Mouse (Mus musculus): ENCODE results near the gene Fkbp7. TPM values are rescaled to one million over a fixed set of nuclear protein-coding genes. Genes with fewer than 3 reads are reported as not detected.

The Fkbp7 gene
- polyA plus RNA-seq (2014; fragmentation: Illumina TruSeq; extraction: RNeasy Lipid Tissue Mini Kit (QIAGEN cat#74804); ENCODE audit: low read depth, low replicate concordance) = 49.3 TPM

DNA sequence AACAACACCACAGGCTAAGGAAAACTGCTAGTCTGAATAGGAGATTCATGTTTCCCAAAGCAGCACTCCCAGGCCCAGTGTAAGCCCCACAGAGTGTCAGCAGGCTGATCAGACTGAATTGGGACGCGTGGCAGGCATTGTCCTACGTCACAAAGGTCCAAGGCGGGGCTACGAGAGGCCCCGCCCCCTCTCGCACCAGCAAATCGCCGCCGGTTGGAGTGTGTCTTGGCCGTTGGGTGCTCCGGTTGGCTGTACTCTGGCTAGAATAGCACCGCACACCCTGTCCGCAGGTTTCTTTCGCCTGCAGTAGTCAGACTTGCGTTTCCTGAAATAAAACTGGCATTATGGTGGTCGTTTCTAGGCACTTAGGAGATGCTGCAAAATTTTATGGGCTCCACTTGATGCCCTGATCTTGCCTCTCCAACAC lies at the start of gene Fkbp7:
Gene Fkbp7 (minus strand): TSS at position 151 of the 427 bp plus-strand sequence.

GRCm38 (mm10) chr2:76674725-76675427 lies 2.0 kb upstream of the Fkbp7 start, which contains the start of gene Plekha3:
Gene Plekha3, plus strand, starts transcription at chr2:76675281.

DNA sequence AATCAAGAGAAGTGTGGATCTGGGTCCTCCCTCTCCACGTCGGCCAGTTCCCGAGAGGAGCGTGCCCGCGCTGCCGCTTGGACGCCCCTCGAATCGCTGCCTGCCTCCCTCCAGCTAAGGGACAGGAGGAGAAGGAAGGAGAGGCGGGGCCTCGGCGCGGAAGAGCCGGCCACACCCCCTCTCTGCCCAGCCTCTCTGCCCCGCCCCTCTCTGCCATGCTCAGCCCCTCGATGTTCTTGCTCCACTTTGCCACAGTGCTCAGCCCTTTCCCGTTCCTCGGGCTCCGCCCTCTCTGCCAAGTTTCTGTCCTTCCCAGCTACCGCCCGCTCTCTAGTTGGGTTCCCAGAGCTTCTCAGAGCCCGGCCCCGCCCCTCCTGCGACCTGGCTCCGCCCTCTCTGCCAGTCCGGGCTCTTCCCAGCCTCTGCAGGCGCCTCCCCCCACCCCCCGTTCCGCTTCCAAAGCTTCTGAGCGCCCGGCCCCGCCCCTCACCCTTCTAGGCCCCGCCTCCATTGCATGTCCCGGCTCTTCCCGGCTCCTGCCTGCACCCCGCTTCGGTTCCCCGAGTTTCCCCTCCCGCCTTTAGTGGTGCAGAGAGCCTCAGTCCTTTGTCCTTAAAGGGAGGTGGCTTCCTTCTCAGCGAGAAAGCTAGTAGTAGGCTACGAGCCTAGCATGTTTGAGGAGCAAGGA lies 24.9 kb downstream of the Fkbp7 start, which contains the start of the genes Prkra and Pjvk:
Gene Prkra (minus strand): TSS at position 133 of the 688 bp plus-strand sequence.
Gene Pjvk (plus strand): TSS at position 594 of the 688 bp plus-strand sequence.

Other genes with a start within 250 kb of the Fkbp7 start
- gene Prkra, start 25.1 kb downstream of the Fkbp7 start, polyA plus RNA-seq (2014; fragmentation: Illumina TruSeq; extraction: RNeasy Lipid Tissue Mini Kit (QIAGEN cat#74804); ENCODE audit: low read depth, low replicate concordance) = 19.2 TPM
- not detected for gene Pjvk, start 24.6 kb downstream of the Fkbp7 start, polyA plus RNA-seq (2014; fragmentation: Illumina TruSeq; extraction: RNeasy Lipid Tissue Mini Kit (QIAGEN cat#74804); ENCODE audit: low read depth, low replicate concordance)
- gene Plekha3, start 2.2 kb upstream of the Fkbp7 start, polyA plus RNA-seq (2014; fragmentation: Illumina TruSeq; extraction: RNeasy Lipid Tissue Mini Kit (QIAGEN cat#74804); ENCODE audit: low read depth, low replicate concordance) = 18.2 TPM

All from heart, adult 10 weeks (tissue).